Mouse (Mus musculus) midbrain, embryonic 16.5 days (tissue): ENCODE measurements around the gene 1700016C15Rik. TPM values are rescaled to one million over a fixed set of nuclear protein-coding genes. Genes with fewer than 3 reads are reported as not detected.

Source experiments
- ATAC-seq: fragments of 200-750 bp; cut with Nextera tagmentation; 2 replicates; pipeline ENCODE4 v1.8.0; 2017; ENCODE audit warnings: moderate TSS enrichment
- H3K27ac ChIP-seq: fragments of 300-500 bp; sonication (generic); 2 replicates; pipeline ENCODE4 v1.5.1; 2014; ENCODE audit warnings: mild to moderate bottlenecking, low read length, mixed read lengths
- H3K27me3 ChIP-seq: fragments of 300-500 bp; sonication (generic); 2 replicates; pipeline ENCODE4 v1.6.1; 2014; ENCODE audit warnings: low read depth, low read length, mixed read lengths; ENCODE audit not compliant: control insufficient read depth, insufficient read depth
- H3K36me3 ChIP-seq: fragments of 300-500 bp; sonication (generic); 2 replicates; pipeline ENCODE4 v1.6.1; 2014; ENCODE audit warnings: mild to moderate bottlenecking, low read length, moderate library complexity, mixed read lengths; ENCODE audit not compliant: control insufficient read depth, insufficient read depth
- H3K4me1 ChIP-seq: fragments of 300-500 bp; sonication (generic); 2 replicates; pipeline ENCODE4 v1.6.1; 2014; ENCODE audit warnings: mild to moderate bottlenecking, low read length, mixed read lengths; ENCODE audit not compliant: control insufficient read depth, insufficient read depth
- H3K4me2 ChIP-seq: fragments of 300-500 bp; sonication (generic); 2 replicates; pipeline ENCODE4 v1.6.1; 2014; ENCODE audit warnings: mild to moderate bottlenecking, low read length, mixed read lengths
- H3K4me3 ChIP-seq: fragments of 300-500 bp; sonication (generic); 2 replicates; pipeline ENCODE4 v1.5.1; 2014; ENCODE audit warnings: low read depth, mild to moderate bottlenecking, low read length, moderate library complexity, mixed read lengths
- H3K9ac ChIP-seq: fragments of 300-500 bp; sonication (generic); 2 replicates; pipeline ENCODE4 v1.6.1; 2014; ENCODE audit warnings: low read depth, low read length, mixed read lengths
- H3K9me3 ChIP-seq: fragments of 300-500 bp; sonication (generic); replicated peaks from 2 replicates; pipeline ENCODE4 v1.6.1; 2014; ENCODE audit warnings: mild to moderate bottlenecking, low read length, mixed read lengths; ENCODE audit not compliant: control insufficient read depth, poor library complexity, severe bottlenecking
- WGBS: fragments of 180-500 bp; shearing (Covaris S2); extraction: QIAGEN DNeasy Blood & Tissue Kit; methylation state at CpG from one replicate; pipeline ENCODE4 v1.1.7; 2014; 5-methylcytosine and 5-hydroxymethylcytosine counted together
- polyA plus RNA-seq: library from polyadenylated mRNA; unstranded; fragments of >200 nt; fragmentation: Nextera tagmentation; extraction: Ambion mirVana; gene quantifications from 2 replicates; pipeline ENCODE4 v1.2.1, GENCODE M21; 2015

1700016C15Rik gene
- polyA plus RNA-seq, 1 experiment from 2014 or later, result not detected

DNA sequence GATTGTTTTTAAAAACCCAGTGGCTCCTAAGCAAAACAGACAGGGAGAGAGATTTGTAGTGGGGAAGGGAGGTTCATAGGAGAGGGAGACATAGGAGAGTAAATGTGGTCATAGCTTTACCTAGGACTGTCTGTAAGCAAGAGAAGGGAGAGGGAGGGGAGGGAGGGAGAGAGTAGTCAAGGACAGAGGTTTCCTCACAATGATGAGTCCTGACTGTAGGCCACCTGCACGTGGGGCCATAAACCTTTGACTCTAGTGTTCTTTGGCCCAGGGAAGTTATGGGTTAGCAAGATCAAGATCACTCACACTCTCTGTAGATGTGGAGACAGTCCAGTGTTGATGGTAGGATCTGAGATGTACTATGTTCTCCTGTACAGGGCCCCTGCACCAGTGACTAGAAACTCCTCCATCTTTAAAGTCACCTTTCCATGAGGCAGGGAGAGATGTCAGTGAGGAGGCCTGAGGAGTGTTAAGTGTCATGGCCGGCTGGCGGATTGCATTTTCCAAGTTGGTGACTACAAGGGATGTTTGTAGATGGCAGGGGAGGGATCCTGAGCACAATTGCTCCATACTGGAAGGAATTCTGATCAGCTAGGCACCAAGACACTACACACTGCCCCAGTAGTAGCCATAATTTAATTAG, 1.6 kb upstream of the 1700016C15Rik start:
- no peak overlapping the region for H3K27ac ChIP-seq
- no peaks in the 10 kb centered on the region for H3K36me3 ChIP-seq
- H3K4me2 ChIP-seq, result no peak overlapping the region
- H3K4me3 ChIP-seq, result no peak overlapping the region
- H3K27me3 ChIP-seq, result no peaks in the 10 kb centered on the region
- no peak for ATAC-seq
- H3K9me3 ChIP-seq, result no peaks in the 10 kb centered on the region
- no peaks in the 10 kb centered on the region for H3K4me1 ChIP-seq
- WGBS, result 93% methylated on average over 3 of the region's 3 CpGs
- H3K9ac ChIP-seq, result no peak overlapping the region

DNA sequence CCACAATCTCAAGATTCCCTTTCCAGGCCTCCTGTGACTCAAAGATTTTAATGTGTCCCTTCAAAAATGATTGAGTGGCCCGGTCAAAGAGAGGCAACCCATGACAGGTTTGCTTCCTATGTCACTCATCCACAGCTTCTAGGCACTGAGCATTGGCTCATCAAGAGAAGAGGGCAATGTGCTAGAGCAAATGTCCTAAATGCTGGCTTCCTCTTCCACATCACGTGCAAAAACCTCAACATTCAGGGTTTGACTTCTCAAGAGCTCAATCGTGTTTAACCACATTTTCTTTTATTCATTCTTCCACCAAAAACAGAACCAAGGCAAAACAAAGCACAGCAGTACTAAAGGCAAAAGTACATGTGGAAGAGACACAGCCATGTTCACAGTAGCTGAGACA, 2.4 kb downstream of the 1700016C15Rik start:
- WGBS, result 94% methylated on average over 3 of the region's 3 CpGs
- Histone ChIP-seq H3K27me3 (no peaks in the 10 kb centered on the region), H3K9ac (no peak overlapping the region), H3K4me2 (no peak overlapping the region), H3K36me3 (no peaks in the 10 kb centered on the region), H3K27ac (no peak overlapping the region), H3K4me1 (no peaks in the 10 kb centered on the region), H3K4me3 (no peak overlapping the region), H3K9me3 (no peaks in the 10 kb centered on the region)
- no peak for ATAC-seq

DNA sequence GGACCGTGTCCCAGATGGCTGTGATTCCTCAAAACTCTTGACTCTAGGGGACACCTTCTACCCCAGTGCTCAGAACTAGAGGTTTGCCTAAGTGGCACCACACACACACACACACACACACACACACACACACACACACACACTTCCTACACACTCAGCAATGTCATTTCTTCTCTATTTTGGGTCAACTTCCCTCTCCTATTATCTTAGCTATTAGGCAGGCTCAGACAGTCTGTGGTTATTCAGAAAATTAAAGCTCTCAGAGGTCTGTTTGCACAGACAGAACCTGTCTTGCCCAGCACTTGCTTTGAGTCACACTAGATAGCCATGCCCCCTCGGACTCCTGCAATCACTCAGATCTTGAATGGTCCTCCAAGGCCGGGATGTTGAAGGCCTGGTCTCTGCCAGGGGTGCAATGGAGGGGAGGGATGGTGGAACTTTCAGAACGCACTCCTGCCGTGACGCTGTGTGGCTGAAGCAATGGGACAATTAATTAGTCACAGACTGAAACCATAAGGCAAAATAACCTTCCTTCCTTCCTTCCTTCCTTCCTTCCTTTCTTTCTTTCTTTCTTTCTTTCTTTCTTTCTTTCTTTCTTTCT, 8.0 kb downstream of the 1700016C15Rik start:
- no peak for ATAC-seq

DNA sequence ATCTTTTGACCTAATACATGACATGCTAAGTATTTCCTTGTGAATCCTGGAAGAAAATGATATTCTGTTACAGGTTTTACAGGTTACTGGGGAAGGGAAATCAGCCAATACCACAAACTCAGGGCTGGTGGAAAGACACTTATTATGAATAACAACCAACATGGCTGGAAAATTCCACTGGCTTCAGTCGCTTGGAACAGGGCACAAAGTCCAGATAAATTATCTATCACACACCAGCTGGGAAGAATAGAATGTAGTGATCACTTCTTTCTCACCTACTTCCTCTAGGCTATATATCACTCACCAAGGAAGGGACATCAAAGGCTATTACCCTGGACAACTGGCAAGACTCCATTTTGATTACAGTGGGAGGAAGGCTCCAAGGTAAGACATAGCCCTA, 11.1 kb downstream of the 1700016C15Rik start:
- H3K4me3 ChIP-seq, result no peak overlapping the region
- H3K9ac ChIP-seq, result no peak overlapping the region
- no peaks in the 10 kb centered on the region for H3K36me3 ChIP-seq
- H3K27ac ChIP-seq, result no peak overlapping the region
- H3K9me3 ChIP-seq, result no peaks in the 10 kb centered on the region
- no peak overlapping the region for H3K4me2 ChIP-seq
- no peak for ATAC-seq
- 81% methylated on average over 1 of the region's 1 CpGs for WGBS
- no peaks in the 10 kb centered on the region for H3K4me1 ChIP-seq
- H3K27me3 ChIP-seq, result no peaks in the 10 kb centered on the region

More for the DNA sequence above, 8.0 kb downstream of the 1700016C15Rik start:
- H3K4me2 ChIP-seq, result no peak overlapping the region
- no peaks in the 10 kb centered on the region for H3K36me3 ChIP-seq
- H3K27ac ChIP-seq, result no peak overlapping the region
- no peak overlapping the region for H3K9ac ChIP-seq
- no peaks in the 10 kb centered on the region for H3K9me3 ChIP-seq
- H3K4me3 ChIP-seq, result no peak overlapping the region
- no peaks in the 10 kb centered on the region for H3K4me1 ChIP-seq
- H3K27me3 ChIP-seq, result no peaks in the 10 kb centered on the region
- WGBS, result 69% methylated on average over 6 of the region's 6 CpGs

DNA sequence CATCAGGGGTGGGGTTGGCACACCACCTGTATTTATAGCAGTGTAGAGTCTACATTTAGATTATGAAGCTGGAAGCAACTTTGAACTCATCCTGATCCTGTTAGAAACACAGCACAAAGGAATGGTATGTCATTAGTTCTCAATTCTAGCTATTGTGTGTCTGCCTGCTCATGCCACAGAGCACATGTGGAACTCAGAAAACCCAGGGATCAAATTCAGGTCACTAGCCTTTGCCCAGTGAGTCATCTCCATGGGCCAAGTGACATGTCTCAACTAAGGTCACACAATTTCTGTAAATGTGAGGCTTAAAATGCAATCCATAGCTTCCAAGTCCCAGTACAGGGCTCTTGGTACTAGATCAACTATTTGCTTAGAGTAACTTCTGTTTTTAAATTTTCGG, 12.5 kb downstream of the 1700016C15Rik start:
- Histone ChIP-seq H3K4me1 (no peaks in the 10 kb centered on the region), H3K36me3 (no peaks in the 10 kb centered on the region), H3K9me3 (no peaks in the 10 kb centered on the region), H3K9ac (no peak overlapping the region), H3K4me2 (no peak overlapping the region), H3K4me3 (no peak overlapping the region), H3K27ac (no peak overlapping the region), H3K27me3 (no peaks in the 10 kb centered on the region)
- 81% methylated on average over 1 of the region's 1 CpGs for WGBS
- ATAC-seq, result no peak

DNA sequence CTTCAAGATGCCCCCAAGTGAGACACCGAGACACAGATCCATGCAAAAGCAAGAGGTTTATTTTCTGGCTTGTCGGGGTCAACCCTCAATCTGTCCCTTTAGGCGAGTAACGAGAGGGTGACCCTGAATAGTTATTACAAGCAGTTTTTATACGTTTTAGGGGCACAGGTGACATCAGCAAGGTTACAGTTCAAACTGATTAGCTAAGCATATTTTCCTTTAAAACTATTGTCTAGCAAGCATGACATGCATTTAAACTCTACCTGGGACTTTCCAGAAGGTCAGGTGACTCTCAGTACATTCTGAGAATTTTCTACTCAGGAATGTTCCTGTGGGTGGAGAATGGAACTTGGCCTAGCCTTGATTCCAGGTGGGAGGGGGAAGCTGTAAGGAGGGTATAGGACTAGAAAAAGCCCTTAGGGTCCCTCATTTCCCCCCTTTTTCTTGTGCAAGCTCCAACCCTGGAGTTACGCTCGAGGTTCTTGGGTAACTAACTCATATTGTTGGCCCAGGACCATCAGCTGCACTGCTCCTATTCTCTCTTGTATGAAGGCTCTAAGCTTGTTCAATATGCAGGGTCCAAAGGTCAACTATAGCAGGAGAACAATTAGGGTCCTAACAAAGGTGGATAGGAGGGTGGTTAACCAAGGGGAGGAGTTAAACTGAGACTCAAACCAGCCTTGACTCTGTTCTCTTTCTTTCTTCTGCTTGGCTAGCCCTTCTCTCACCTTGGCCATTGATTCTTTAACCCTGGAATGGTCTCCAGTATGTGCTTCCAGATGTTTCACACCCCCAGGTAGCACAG, 15.1 kb downstream of the 1700016C15Rik start:
- Histone ChIP-seq H3K27ac (no peak overlapping the region), H3K9ac (no peak overlapping the region), H3K36me3 (no peaks in the 10 kb centered on the region), H3K4me2 (no peak overlapping the region), H3K27me3 (no peaks in the 10 kb centered on the region), H3K4me1 (no peaks in the 10 kb centered on the region), H3K9me3 (peaks cover 7% of the 10 kb centered on the region; the same call in 1 of the 2 replicates), H3K4me3 (no peak overlapping the region)
- 85% methylated on average over 7 of the region's 7 CpGs for WGBS
- no peak for ATAC-seq

DNA sequence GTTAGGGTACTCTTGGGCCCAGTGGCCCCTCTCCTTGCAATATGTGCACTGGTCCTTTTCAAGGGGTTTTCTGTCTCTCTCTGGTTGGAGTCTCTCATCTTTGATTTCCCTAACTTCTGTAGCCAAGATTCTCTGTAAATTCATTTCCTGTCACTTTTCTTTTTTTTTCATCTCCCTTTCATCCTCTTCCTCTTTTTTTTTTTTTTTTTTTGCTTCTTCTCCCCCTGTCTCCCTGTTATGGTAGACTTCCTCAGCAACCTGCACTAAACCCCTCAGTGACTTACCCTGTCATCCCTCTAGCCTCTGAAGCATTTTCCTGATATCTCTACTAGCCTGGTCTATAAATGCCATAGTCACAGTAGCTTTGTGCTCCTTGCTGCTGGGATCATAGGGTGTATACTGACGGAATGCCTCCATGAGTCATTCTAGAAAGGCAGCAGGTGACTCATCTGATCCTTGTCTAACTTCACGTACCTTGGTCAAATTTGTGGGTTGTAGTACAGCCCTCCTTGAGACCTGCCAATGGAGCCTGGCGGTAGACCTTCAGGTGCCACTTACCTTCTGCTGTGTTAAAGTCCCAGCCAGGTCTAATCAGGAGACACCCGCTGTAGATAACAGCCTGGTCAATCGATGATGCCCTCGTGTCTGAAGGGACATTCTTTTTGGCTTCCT, 18.4 kb downstream of the 1700016C15Rik start:
- no peaks in the 10 kb centered on the region for H3K36me3 ChIP-seq
- no peak for ATAC-seq
- H3K9me3 ChIP-seq, result peaks cover 9% of the 10 kb centered on the region
- no peak overlapping the region for H3K9ac ChIP-seq
- no peaks in the 10 kb centered on the region for H3K4me1 ChIP-seq
- H3K4me2 ChIP-seq, result no peak overlapping the region
- H3K4me3 ChIP-seq, result no peak overlapping the region
- 98% methylated on average over 6 of the region's 6 CpGs for WGBS
- no peak overlapping the region for H3K27ac ChIP-seq
- H3K27me3 ChIP-seq, result no peaks in the 10 kb centered on the region

DNA sequence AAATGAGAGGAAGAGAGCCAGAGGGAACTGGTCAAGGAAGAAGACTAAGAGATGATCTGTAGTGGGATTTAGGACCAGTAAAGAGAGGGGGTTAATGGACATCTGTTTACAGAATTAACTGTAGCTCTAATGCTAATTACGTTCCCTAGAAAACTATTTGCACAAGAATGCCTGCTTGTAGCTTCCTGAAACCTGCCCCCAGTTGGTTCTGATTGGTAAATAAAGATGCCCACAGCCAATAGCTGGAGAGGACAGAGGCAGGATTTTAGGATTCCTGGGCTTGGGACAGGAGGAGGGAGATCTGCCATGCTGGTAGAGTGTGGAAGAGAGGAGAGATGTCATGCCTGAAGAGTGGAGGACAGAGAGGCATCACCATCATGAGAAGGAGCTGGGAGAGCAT, 23.9 kb downstream of the 1700016C15Rik start:
- 66% methylated on average over 1 of the region's 1 CpGs for WGBS
- no peak overlapping the region for H3K4me3 ChIP-seq
- no peak overlapping the region for H3K9ac ChIP-seq

More for the DNA sequence above, 23.9 kb downstream of the 1700016C15Rik start:
- Histone ChIP-seq H3K4me1 (no peaks in the 10 kb centered on the region), H3K4me2 (no peak overlapping the region), H3K27me3 (no peaks in the 10 kb centered on the region), H3K9me3 (peaks cover 9% of the 10 kb centered on the region), H3K36me3 (no peaks in the 10 kb centered on the region), H3K27ac (no peak overlapping the region)
- ATAC-seq, result no peak
